Mouse (Mus musculus) myocyte (in vitro differentiated cells): Measurements from ENCODE around the gene Olfr1453. TPM values are rescaled to one million over a fixed set of nuclear protein-coding genes. Genes with fewer than 3 reads are reported as not detected.
"Not testable (repeated sequence)": the region's sequence is repeated elsewhere in the genome, so short reads cannot be mapped to it uniquely, and the experiment has no call there.

Experiments used
- H3K27me3 ChIP-seq: one replicate; pipeline ENCODE4 v1.6.1; 2011; ENCODE audit not compliant: control insufficient read depth, insufficient read depth, insufficient read length
- H3K36me3 ChIP-seq: one replicate; pipeline ENCODE4 v1.6.1; 2011; ENCODE audit not compliant: control insufficient read depth, insufficient read depth
- H3K4me2 ChIP-seq: one replicate; pipeline ENCODE4 v1.6.1; 2011; ENCODE audit warnings: low read depth, control low read depth
- H3K4me3 ChIP-seq: one replicate; pipeline ENCODE4 v1.5.1; 2011; ENCODE audit warnings: mild to moderate bottlenecking, control low read depth, moderate library complexity
- H3K79me2 ChIP-seq: one replicate; pipeline ENCODE4 v1.6.1; 2011; ENCODE audit not compliant: control insufficient read depth, insufficient read depth
- H3ac ChIP-seq: one replicate; pipeline ENCODE4 v1.6.1; 2011; ENCODE audit not compliant: control insufficient read depth, insufficient read length
- CEBPB ChIP-seq: IDR thresholded peaks from 2 replicates; pipeline ENCODE4 v1.6.1; 2011; ENCODE audit warnings: mild to moderate bottlenecking, moderate library complexity; ENCODE audit not compliant: poor library complexity, insufficient read depth, severe bottlenecking
- E2F4 ChIP-seq: IDR thresholded peaks from one replicate; pipeline ENCODE4 v1.6.1; 2011; ENCODE audit warnings: mild to moderate bottlenecking, control low read depth, moderate library complexity; ENCODE audit not compliant: insufficient read depth
- MAX ChIP-seq: IDR thresholded peaks from one replicate; pipeline ENCODE4 v1.6.1; 2011; ENCODE audit warnings: low read depth, mild to moderate bottlenecking, control low read depth
- MYOD1 ChIP-seq, 3 experiments: IDR thresholded peaks; one replicate each; pipeline ENCODE4 v1.6.1; 2011; ENCODE audit warnings: control low read depth in 2 of 3, low read depth in 2 of 3, mild to moderate bottlenecking in 2 of 3, moderate library complexity in 1 of 3; ENCODE audit not compliant: insufficient read length in 2 of 3, control insufficient read depth in 1 of 3
- MYOG ChIP-seq, 3 experiments: IDR thresholded peaks; one replicate each; pipeline ENCODE4 v1.6.1; 2011; ENCODE audit warnings: control low read depth in 2 of 3, low read depth in 2 of 3, mild to moderate bottlenecking in 2 of 3; ENCODE audit not compliant: insufficient read length in 2 of 3, control insufficient read depth in 1 of 3, insufficient read depth in 1 of 3
- POLR2A ChIP-seq: IDR thresholded peaks from one replicate; pipeline ENCODE4 v1.6.1; 2011; ENCODE audit warnings: low read depth, mild to moderate bottlenecking, control low read depth, moderate library complexity; ENCODE audit not compliant: insufficient read length
- POLR2AphosphoS2 ChIP-seq: IDR thresholded peaks from one replicate; pipeline ENCODE4 v1.6.1; 2011; ENCODE audit warnings: low read depth, control low read depth; ENCODE audit not compliant: insufficient read length
- REST ChIP-seq: IDR thresholded peaks from one replicate; pipeline ENCODE4 v1.6.1; 2011; ENCODE audit warnings: mild to moderate bottlenecking, control low read depth, moderate library complexity; ENCODE audit not compliant: insufficient read depth, insufficient read length
- SRF ChIP-seq: IDR thresholded peaks from one replicate; pipeline ENCODE4 v1.6.1; 2011; ENCODE audit warnings: low read depth; ENCODE audit not compliant: control insufficient read depth, insufficient read length
- TCF12 ChIP-seq: IDR thresholded peaks from one replicate; pipeline ENCODE4 v1.6.1; 2011; ENCODE audit warnings: mild to moderate bottlenecking, control low read depth; ENCODE audit not compliant: poor library complexity, insufficient read depth, severe bottlenecking
- TCF3 ChIP-seq: IDR thresholded peaks from one replicate; pipeline ENCODE4 v1.6.1; 2011; ENCODE audit warnings: low read depth, control low read depth; ENCODE audit not compliant: insufficient read length
- USF1 ChIP-seq: IDR thresholded peaks from one replicate; pipeline ENCODE4 v1.6.1; 2011; ENCODE audit warnings: low read depth, mild to moderate bottlenecking, control low read depth, moderate library complexity
- polyA plus RNA-seq: library from polyadenylated mRNA; unstranded; fragments of >200 nt; fragmentation: generic; extraction: Trizol; gene quantifications from one replicate; pipeline ENCODE4 v1.2.1, GENCODE M21; 2012; ENCODE audit warnings: missing spikeins

The Olfr1453 gene
- polyA plus RNA-seq, result not detected

DNA sequence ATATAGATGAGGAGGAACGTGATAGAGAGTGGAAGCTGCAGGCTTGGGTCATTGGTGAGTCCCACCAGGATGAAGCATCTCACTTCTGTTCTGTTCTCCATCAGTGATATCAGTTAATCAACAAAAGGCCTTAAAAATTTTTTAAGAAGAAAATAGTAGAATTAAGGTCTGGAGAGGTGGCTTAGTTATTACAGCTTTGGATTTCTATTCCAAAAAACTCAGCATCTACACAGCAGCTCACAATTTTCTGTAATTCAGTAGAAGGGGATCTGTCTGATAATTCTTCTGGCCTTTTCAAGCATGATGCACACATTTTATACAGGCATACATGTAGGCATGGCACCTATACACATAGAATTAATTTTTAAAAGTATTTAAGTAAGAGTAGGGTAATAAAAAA lies at the start of gene Olfr1453:
Olfr1453 (minus strand) TSS at position 101 of the 400 bp plus-strand sequence.
- Histone ChIP-seq H3K4me2 (no peak within 1 kb of the TSS), H3K36me3 (no peaks in the 10 kb centered on the region), H3ac (no peak within 1 kb of the TSS), H3K27me3 (no peaks in the 10 kb centered on the region), H3K79me2 (no peaks in the 10 kb centered on the region), H3K4me3 (no peak within 1 kb of the TSS)
- TF ChIP-seq MYOG (IDR thresholded peaks at IDR 0.05; ENCODE audit: control insufficient read depth in 1 of 3, insufficient read depth in 1 of 3, insufficient read length in 2 of 3, low read depth in 2 of 3), result no peak
- no peak for TF ChIP-seq USF1
- no peak for TF ChIP-seq REST
- TF ChIP-seq E2F4, result no peak
- no peak for TF ChIP-seq TCF3
- TF ChIP-seq CEBPB, result no peak
- TF ChIP-seq TCF12, result no peak
- TF ChIP-seq POLR2A, result no peak
- TF ChIP-seq SRF, result no peak
- no peak for TF ChIP-seq MAX
- TF ChIP-seq POLR2AphosphoS2, result no peak
- TF ChIP-seq MYOD1 (IDR thresholded peaks at IDR 0.05; ENCODE audit: control insufficient read depth in 1 of 3, insufficient read length in 2 of 3, low read depth in 2 of 3), result no peak

DNA sequence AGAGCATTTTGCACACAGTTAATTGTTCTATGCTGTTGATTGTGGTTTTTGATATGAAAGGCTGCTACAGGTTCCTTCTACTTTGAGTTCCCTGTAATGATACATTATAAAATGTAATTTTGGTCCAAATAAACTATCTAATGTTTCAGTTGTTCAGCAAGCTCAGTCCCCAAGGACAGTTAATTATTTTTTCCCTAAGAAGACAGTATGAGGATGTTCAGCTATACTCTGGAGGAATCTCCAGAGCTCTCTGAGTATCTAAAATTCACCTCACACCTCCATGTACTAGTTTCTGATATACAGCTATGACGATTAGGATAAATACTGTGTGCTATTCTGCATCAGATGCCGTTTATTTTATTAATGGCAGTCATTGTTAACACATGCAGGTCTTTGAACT lies 32.2 kb upstream of the Olfr1453 start, which contains the start of gene Olfr1454:
Olfr1454 (plus strand) TSS at position 301 of the 400 bp plus-strand sequence.
- Histone ChIP-seq H3K27me3 (no peaks in the 10 kb centered on the region), H3K4me3 (no peak within 1 kb of the TSS), H3K4me2 (no peak within 1 kb of the TSS), H3K36me3 (no peaks in the 10 kb centered on the region), H3ac (no peak within 1 kb of the TSS), H3K79me2 (no peaks in the 10 kb centered on the region)
- no peak for TF ChIP-seq MYOG (IDR thresholded peaks at IDR 0.05; ENCODE audit: control insufficient read depth in 1 of 3, insufficient read depth in 1 of 3, insufficient read length in 2 of 3, low read depth in 2 of 3)
- no peak for TF ChIP-seq CEBPB
- TF ChIP-seq USF1, result no peak
- TF ChIP-seq MYOD1 (IDR thresholded peaks at IDR 0.05; ENCODE audit: control insufficient read depth in 1 of 3, insufficient read length in 2 of 3, low read depth in 2 of 3), result no peak
- TF ChIP-seq E2F4, result no peak
- TF ChIP-seq TCF12, result no peak
- TF ChIP-seq POLR2AphosphoS2, result no peak
- TF ChIP-seq POLR2A, result no peak
- TF ChIP-seq TCF3, result no peak
- no peak for TF ChIP-seq MAX

DNA sequence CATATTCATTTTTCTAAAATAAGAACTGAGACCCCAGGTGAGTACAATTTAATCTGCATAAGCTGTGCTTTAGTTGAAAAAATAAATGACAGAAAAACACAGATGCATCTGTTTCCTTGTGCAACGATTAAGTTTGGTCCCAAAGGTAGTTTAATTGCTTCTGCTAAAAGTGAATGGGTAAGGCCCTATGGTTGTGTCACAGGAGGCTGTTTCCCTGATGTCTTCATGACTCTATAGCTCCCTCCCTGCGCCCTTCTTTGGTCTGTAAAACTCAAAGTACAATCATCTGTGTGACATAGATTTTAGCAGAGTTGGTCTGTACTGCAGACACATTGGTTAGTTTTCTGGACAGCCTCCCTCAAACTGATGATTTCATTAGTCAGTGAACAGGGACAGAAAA lies 33.4 kb downstream of the Olfr1453 start, which contains the start of gene Olfr1451:
Olfr1451 (plus strand) TSS at position 301 of the 400 bp plus-strand sequence.
- Histone ChIP-seq H3K79me2 (no peaks in the 10 kb centered on the region), H3K4me3 (no peak within 1 kb of the TSS), H3ac (no peak within 1 kb of the TSS), H3K36me3 (no peaks in the 10 kb centered on the region), H3K27me3 (no peaks in the 10 kb centered on the region), H3K4me2 (no peak within 1 kb of the TSS)
- TF ChIP-seq MYOG (IDR thresholded peaks at IDR 0.05; ENCODE audit: control insufficient read depth in 1 of 3, insufficient read depth in 1 of 3, insufficient read length in 2 of 3, low read depth in 2 of 3), result no peak
- TF ChIP-seq MAX, result no peak
- TF ChIP-seq TCF12, result no peak
- TF ChIP-seq SRF, result no peak
- TF ChIP-seq MYOD1 (IDR thresholded peaks at IDR 0.05; ENCODE audit: control insufficient read depth in 1 of 3, insufficient read length in 2 of 3, low read depth in 2 of 3), result no peak
- no peak for TF ChIP-seq TCF3
- no peak for TF ChIP-seq REST
- no peak for TF ChIP-seq CEBPB
- no peak for TF ChIP-seq E2F4
- TF ChIP-seq POLR2AphosphoS2, result no peak
- TF ChIP-seq USF1, result no peak
- no peak for TF ChIP-seq POLR2A

DNA sequence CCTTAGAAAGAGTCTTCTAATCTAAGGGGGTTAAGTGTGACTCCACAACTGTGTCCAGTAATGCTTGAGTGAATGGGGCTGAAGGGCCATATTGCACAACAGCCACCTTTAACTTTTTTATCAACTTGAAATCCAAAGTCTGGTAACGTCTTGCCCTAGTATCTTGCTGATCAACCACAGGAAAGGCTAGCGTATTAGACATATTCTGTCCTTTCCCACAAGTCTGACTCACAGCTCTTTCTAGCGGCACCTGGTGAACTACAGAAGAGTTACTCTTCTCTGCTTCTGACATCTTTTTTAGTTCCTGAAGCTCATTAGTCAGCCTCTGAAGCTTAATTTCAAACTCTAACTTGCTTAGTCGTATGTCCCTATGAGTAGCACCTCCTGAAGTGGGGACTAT lies 35.8 kb downstream of the Olfr1453 start:
- not testable (repeated sequence) for H3K27me3 ChIP-seq, H3K79me2 ChIP-seq, H3K4me2 ChIP-seq, H3K4me3 ChIP-seq, H3ac ChIP-seq, H3K36me3 ChIP-seq

Other genes with a start within 250 kb of the Olfr1453 start
- gene Zfp91, start 232.2 kb downstream of the Olfr1453 start, polyA plus RNA-seq, result 28.9 TPM
- gene Lpxn, start 232.1 kb downstream of the Olfr1453 start, polyA plus RNA-seq, result 0.18 TPM
- gene Gm5244, start 181.6 kb downstream of the Olfr1453 start, polyA plus RNA-seq, result not detected
- not detected for gene Olfr1444, start 171.0 kb downstream of the Olfr1453 start, polyA plus RNA-seq
- gene Olfr1445, start 144.5 kb downstream of the Olfr1453 start, polyA plus RNA-seq, result not detected
- not detected for gene Olfr1446, start 134.8 kb downstream of the Olfr1453 start, polyA plus RNA-seq
- not detected for gene Olfr1447, start 124.6 kb downstream of the Olfr1453 start, polyA plus RNA-seq
- not detected for gene Olfr1448, start 103.9 kb downstream of the Olfr1453 start, polyA plus RNA-seq
- not detected for gene Olfr1449, start 97.5 kb downstream of the Olfr1453 start, polyA plus RNA-seq
- not detected for gene Olfr1450, start 78.1 kb downstream of the Olfr1453 start, polyA plus RNA-seq
- gene Olfr1451, start 33.3 kb downstream of the Olfr1453 start, polyA plus RNA-seq, result not detected
- gene Olfr1454, start 32.3 kb upstream of the Olfr1453 start, polyA plus RNA-seq, result not detected
- gene Olfr1457, start 69.6 kb upstream of the Olfr1453 start, polyA plus RNA-seq, result not detected
- gene Olfr1458, start 78.4 kb upstream of the Olfr1453 start, polyA plus RNA-seq, result not detected
- 0.01 TPM for gene Olfr1459, start 121.2 kb upstream of the Olfr1453 start, polyA plus RNA-seq
- not detected for gene Olfr1461, start 134.7 kb upstream of the Olfr1453 start, polyA plus RNA-seq
- not detected for gene Olfr1462, start 157.4 kb upstream of the Olfr1453 start, polyA plus RNA-seq
- gene Olfr1463, start 203.0 kb upstream of the Olfr1453 start, polyA plus RNA-seq, result not detected